Comparison of ENCODE assay signal across 15 mouse cellular contexts in the genomic region with DNA sequence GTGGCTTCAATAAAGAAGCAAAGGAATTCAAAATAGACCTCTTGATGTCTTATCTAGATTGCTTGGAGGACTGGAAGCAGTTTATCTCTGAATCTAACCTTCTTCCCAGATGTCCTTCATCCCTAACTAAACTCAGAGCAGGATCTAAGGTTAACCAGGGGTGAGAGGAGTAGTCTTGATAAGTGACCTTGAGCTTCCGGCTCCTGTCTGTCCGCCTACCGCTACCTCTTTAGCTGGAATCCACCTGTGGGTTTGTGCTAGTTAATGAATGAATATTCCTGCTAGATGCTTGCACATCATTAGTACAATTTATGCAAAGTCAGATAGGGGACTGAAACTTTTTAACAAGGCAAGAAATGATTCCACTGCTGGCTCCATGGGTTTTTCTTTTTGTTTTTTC.
"Had no signal": no experiment of that assay in that cellular context is flagged by ENCODE, and none has a peak within 500 bp of the region (broad histone marks: within the 10 kb centered on the region; RNA-seq: fewer than 3 reads in every experiment).

No protein-coding gene starts in this region.

- H3K9ac ChIP-seq: limb, embryonic 13.5 days; liver, embryonic 12.5 days; liver, embryonic 15.5 days; lung, embryonic 15.5 days had no signal

- ATAC-seq: inflammation-experienced regulatory T-cells, adult 6 months; intestine, embryonic 16.5 days; liver, embryonic 12.5 days had no signal

- H3K27ac ChIP-seq: limb, embryonic 10.5 days; limb, embryonic 13.5 days; liver, embryonic 12.5 days; liver, embryonic 15.5 days; lung, embryonic 15.5 days had no signal

- H3K4me3 ChIP-seq: limb, embryonic 10.5 days; limb, embryonic 13.5 days; liver, embryonic 12.5 days; liver, embryonic 15.5 days; lung, embryonic 15.5 days had no signal

- H3K4me2 ChIP-seq: limb, embryonic 13.5 days; liver, embryonic 12.5 days; liver, embryonic 15.5 days; lung, embryonic 15.5 days; midbrain, embryonic 11.5 days had no signal

- H3K4me1 ChIP-seq: liver, embryonic 15.5 days had no signal

- DNase-seq: liver; lung, adult 18-20 months; lung, postnatal 10 days; lung, postnatal 36 days; midbrain, embryonic 14.5 days; thymus, adult 18-20 months; thymus, postnatal 36 days had no signal

- H3K36me3 ChIP-seq: limb, embryonic 10.5 days; limb, embryonic 13.5 days; liver, embryonic 12.5 days; liver, embryonic 15.5 days; lung, embryonic 15.5 days had no signal

- H3K9me3 ChIP-seq: limb, embryonic 10.5 days; liver, embryonic 12.5 days; liver, embryonic 15.5 days; lung, embryonic 15.5 days had no signal

- H3K27me3 ChIP-seq: limb, embryonic 13.5 days; lung, embryonic 15.5 days had no signal
